Mouse (Mus musculus): ENCODE measurements around the gene Gpr150.

Gene Gpr150

GRCm38 (mm10) chr13:76014511-76014910, 42.3 kb downstream of the Gpr150 start:
- no peak for DNase-seq (ENCODE audit: low spot score in 2 of 2)
